Mouse (Mus musculus): Measurements from ENCODE around the gene Sumf1.

Sumf1 gene

DNA sequence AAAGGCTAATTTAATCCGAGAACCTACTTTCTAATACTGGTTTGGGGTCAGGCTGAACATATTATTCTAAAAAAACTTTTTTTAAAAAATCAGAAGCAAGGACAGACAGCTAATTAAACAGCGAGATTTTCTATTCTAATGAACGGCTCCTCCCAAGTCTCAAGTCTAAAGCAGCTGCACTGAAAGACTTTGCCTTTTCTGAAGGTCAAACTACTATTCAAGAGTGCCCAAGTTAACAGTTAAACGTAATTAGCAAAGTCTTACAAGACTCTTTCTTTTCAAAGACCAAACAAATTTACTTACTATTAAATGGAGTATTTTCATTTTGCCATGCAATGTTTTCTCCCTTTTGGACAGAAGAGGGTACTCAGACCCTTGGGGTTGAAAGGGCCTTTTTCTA is 20.8 kb upstream of the Sumf1 start:
- no peak for DNase-seq

GRCm38 (mm10) chr6:108204322-108204721 is 18.9 kb upstream of the Sumf1 start:
- DNase-seq, result no peak

DNA sequence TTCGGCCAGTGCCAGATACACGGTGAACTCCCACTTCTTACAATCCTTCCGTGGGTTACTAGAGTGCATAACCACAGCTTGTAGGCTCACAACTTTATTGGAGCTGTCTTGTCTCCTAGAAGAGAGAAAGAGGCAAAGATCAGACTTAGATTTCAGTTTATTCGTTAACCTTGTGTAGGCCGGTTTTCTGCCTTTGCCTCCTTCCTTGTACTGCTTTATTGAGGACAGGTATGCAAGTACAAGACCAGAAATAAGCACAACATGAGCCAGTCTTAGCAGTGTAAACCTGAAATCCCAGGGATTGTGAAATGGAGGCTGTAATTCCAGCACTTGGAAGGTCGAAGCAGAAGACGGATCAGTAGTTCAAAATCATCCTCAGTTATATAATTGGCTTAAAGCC is 12.9 kb upstream of the Sumf1 start:
- no peak for DNase-seq

DNA sequence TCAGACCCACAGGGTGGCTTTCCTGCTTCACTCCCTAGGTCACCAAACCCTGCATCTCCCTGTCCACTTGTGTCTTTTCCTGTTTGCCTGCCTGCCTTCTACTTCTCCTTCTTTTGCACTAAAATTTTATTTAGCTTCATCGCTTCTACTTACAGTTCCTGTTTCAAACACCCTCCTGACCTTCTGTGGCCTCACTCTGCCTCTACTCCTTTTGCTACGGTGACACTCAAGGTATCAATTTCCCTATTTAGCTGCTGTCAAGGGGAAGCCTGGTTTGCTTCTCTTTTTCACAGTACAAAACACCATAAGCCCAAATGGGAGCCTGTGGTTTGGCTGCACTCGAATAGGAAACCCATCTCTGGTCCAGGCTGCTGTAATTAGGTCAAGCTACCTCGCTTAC is 11.7 kb upstream of the Sumf1 start:
- no peak for DNase-seq

GRCm38 (mm10) chr6:108196665-108197064 is 11.3 kb upstream of the Sumf1 start:
- DNase-seq, result no peak

DNA sequence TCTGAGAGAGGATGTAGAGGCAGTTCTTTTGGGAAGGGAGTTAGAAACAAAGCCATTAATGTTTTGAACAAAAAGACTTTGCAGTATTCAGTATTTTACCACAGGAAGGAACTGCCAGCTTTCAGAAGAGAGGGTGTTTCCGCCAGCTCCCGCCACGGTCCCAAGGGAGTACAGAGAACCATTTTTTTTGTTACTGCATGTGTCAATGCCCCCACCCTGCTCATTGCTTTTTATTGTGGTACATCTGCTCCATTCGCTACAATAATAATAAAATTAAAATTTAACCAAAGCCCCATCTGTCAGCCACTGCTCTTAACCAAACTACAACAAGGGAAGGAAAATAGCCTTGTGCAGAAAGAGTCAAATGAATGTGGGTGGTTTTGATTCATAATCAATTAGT is 7.2 kb upstream of the Sumf1 start:
- no peak for DNase-seq

DNA sequence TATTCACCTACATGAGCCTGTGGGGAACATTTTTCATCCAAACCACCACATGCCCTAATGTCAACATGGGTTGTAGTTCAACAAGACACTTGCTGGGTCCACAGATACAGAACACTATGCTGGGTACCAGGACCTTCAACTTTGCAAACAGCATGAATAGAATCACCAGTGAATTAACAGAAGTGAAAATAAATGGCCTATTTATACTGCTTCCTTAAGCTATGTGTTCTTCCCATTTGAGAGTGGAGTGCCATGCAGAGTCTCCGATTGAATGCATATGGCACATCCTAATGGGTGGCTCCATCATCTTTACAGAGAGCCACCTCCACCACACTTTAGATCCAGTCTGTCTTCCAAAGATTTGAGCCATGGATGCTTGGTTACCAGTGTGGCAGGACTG is 5.3 kb upstream of the Sumf1 start:
- no peak for DNase-seq

DNA sequence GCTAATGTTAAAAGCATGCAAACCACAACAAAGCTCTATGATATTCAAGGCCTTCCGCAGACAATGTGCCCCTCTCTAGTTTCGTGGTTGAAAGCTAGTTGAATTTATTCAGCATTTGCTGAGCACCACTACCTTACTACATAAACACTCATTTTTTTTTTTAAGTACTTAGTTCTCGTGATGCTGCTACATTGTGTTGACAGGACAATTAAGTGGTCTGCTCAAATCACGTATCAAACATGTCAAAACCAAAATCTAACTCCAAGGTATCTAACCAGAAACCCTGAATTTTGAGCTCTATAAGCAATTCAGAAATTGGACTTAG is 265 bp upstream of the Sumf1 start:
- DNase-seq, result no peak

GRCm38 (mm10) chr6:108179087-108179486 is 6.3 kb downstream of the Sumf1 start:
- no peak for DNase-seq

DNA sequence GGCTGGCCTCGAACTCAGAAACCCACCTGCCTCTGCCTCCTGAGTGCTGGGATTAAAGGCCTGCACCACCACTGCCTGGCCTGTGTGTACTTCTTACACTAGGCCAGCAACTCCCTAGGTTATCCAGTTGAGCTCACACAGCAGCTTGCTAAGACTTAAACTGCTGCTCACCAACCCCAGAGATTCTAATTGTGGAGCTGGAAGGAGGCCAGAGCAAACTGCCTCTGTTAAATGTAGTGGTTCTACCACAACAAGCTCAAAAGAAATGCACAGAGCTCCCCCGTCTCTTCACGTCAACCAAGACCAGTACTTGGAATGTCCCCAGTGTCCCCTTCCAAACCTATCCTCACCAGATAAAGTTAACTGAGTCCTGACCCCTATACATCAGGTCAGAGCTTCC is 11.2 kb downstream of the Sumf1 start:
- no peak for DNase-seq

GRCm38 (mm10) chr6:108172219-108172618 is 13.2 kb downstream of the Sumf1 start:
- no peak for DNase-seq

DNA sequence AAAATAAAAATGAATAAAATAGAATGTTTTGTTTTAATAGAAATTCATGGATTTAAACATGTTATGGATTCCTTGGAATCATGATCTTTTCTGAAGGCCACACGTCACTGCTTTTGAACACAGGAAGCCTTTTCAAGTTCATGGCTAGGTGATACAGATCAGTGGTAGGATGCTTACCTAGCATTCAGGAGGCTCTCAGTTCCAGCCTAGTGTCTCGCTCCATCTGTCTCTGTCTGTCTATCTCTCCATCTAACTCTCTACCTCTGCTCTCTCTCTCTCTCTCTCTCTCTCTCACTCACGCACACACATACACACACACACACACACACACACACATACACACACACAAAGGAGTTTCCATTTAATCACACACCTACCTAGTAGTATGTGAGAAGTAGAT is 15.9 kb downstream of the Sumf1 start:
- no peak for DNase-seq

- no peak for DNase-seq
Measured at GRCm38 (mm10) chr6:108168723-108169122, 16.7 kb downstream of the Sumf1 start.

GRCm38 (mm10) chr6:108167946-108168680 is 17.3 kb downstream of the Sumf1 start:
- DNase-seq, result no peak

DNA sequence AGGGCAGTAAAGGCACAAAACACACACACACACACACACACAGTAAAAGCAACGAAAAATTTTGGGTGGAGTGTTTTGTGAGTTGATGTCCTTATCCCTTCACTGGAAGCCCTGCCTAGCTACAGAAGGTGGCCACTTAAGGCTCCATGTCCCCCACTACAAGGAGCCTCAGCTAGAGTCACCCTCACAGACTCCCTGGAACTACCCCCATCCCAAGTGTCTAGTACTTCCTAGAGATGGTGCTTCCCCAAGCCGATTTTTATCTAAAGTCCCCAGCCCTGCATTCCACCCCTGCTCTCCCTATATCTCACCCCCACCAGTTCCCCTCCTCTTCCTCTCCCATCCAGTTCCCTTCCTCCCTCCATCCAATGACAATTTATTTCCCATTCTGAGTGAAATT is 19.8 kb downstream of the Sumf1 start:
- no peak for DNase-seq

DNA sequence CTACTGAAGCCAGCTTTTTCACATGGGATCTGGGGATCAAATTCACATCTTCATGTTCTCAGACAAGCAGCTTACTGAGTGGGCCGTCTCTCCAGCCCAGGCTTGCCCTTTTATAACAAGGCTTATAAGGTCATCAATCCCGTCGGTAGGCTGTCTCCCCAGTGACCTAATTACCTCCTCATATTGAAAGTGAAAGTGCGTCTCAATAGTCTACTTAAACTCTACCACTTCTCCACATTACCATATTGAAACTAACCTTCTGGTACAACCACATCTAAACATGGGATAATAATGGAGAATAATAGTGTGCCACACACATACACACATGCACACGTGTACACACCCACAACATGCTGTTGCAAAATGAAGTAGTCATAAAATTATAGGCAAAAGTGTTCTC is 20.4 kb downstream of the Sumf1 start:
- DNase-seq, result no peak

- no peak for DNase-seq
Measured at GRCm38 (mm10) chr6:108160608-108161007, 24.8 kb downstream of the Sumf1 start.

- no peak for DNase-seq
Measured at GRCm38 (mm10) chr6:108156881-108157280, 28.5 kb downstream of the Sumf1 start.

DNA sequence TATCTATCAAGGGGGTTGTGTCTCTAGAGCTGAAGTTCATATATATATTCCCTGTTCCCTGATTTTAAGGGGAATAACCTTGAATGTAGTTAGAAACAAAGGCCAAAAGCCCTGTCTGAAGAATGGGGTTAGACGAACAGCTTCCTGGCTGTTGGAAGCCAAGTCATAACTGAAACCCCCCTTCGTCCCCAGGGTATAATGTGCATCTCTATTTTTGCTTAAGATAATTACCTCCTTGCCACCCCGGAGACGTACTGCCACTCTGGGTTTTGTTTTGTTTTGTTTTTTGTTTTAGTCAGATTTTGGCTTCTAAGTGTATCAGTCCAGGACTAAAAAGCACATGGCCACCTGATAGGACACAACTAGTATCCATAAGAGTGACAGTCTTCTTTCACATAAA is 31.1 kb downstream of the Sumf1 start:
- no peak for DNase-seq

DNA sequence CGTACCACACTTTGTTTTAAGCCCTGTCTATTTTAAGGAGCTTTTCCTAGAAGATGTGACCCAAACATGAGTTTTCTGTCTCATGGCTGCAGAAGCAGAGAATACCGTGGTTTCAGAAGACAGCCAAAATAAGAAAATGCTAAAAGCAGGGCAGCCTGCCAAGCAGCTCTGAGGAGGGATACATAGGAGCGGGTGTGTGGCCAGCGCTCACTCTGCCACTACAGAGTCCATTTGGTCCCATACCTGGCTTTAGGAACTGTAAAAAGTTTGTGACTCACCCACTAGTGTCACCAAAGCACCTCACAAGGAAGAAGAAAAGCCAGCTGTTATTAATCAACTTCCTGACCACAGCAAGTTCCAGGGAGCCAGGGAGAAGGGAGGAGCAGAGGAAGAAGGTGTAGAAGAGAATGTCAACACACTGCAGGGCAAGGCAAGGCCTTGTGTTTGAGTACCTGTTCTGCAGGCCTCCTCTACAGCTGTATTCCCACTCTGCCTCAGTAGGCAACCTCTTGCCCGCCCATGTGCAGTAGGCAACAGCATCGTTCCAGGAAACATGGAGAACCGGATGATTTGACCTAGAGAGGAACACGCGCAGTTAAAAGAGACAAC is 32.6 kb downstream of the Sumf1 start:
- DNase-seq, result no peak

GRCm38 (mm10) chr6:108152081-108152480 is 33.3 kb downstream of the Sumf1 start:
- no peak for DNase-seq

DNA sequence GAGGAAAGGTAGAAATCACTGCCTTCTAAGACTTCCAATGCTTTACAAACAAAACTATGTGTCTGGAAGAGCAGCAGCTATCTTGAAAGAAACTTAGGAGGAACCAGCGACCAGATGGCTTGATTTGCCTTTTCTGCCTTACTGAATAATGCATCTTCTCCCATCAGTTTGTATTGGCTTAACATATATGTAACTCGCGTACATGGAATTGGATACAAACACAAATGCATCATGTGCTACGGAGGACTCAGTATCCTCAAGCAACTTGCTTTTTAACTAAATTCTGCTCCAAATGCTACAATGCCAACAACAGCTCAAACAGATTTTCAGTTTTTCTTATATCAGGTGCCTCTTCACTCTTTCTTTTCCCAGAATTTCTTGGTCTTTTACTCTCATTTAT is 36.1 kb downstream of the Sumf1 start:
- DNase-seq, result no peak

DNA sequence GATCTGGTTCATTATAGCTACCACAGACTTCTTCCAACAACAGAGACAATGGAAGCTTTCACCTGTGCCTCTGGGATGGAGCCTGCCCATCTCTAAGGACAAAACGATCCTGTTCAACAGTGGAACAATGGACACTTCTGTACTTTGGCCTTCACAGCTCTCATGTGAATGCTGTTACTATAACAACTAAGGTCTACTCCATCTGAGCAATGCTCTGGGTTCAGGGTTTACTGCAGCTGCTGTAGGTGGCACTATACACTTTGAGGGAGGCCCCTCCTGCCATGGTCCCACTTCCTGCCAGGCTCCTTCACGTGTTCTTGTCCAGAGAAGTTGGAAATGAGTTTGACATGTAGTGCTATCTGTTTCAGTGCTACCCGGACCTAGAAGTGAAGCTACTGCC is 36.9 kb downstream of the Sumf1 start:
- DNase-seq, result no peak

GRCm38 (mm10) chr6:108146637-108147036 is 38.7 kb downstream of the Sumf1 start:
- DNase-seq, result no peak

GRCm38 (mm10) chr6:108145941-108146588 is 39.3 kb downstream of the Sumf1 start:
- DNase-seq, result no peak

All from cerebellum, postnatal 36 days (tissue).